Mouse (Mus musculus) stomach, postnatal 0 days (tissue): ENCODE results near the gene Zfp683. TPM values are rescaled to one million over a fixed set of nuclear protein-coding genes. Genes with fewer than 3 reads are reported as not detected.

Source experiments
- ATAC-seq: fragments of 200-750 bp; cut with Nextera tagmentation; 2 replicates; pipeline ENCODE4 v1.8.0; 2017; ENCODE audit not compliant: low FRiP score, low TSS enrichment
- DNase-seq: peaks from one replicate; pipeline ENCODE4 v3.0.0-alpha.2; 2016; ENCODE audit warnings: low spot score
- H3K27ac ChIP-seq: fragments of 300-500 bp; sonication (generic); replicated peaks from 2 replicates; pipeline ENCODE4 v1.5.1; 2014; ENCODE audit warnings: mild to moderate bottlenecking, control low read depth
- H3K27me3 ChIP-seq: fragments of 300-500 bp; sonication (generic); 2 replicates; pipeline ENCODE4 v1.6.1; 2014; ENCODE audit warnings: low read length; ENCODE audit not compliant: control insufficient read depth, insufficient read depth
- H3K36me3 ChIP-seq: fragments of 300-500 bp; sonication (generic); 2 replicates; pipeline ENCODE4 v1.6.1; 2014; ENCODE audit warnings: low read length, mixed read lengths; ENCODE audit not compliant: control insufficient read depth, insufficient read depth
- H3K4me1 ChIP-seq: fragments of 300-500 bp; sonication (generic); replicated peaks from 2 replicates; pipeline ENCODE4 v1.6.1; 2014; ENCODE audit warnings: antibody characterized with exemption; ENCODE audit not compliant: control insufficient read depth, insufficient read depth
- H3K4me2 ChIP-seq: fragments of 300-500 bp; sonication (generic); replicated peaks from 2 replicates; pipeline ENCODE4 v1.6.1; 2014; ENCODE audit warnings: low read depth, mild to moderate bottlenecking, control low read depth, moderate library complexity
- H3K4me3 ChIP-seq: fragments of 300-500 bp; sonication (generic); 2 replicates; pipeline ENCODE4 v1.5.1; 2014; ENCODE audit warnings: low read depth, low read length, control low read depth
- H3K9ac ChIP-seq: fragments of 300-500 bp; sonication (generic); 2 replicates; pipeline ENCODE4 v1.6.1; 2014; ENCODE audit warnings: mild to moderate bottlenecking, low read length, control low read depth, mixed read lengths
- H3K9me3 ChIP-seq: fragments of 300-500 bp; sonication (generic); 2 replicates; pipeline ENCODE4 v1.6.1; 2016; ENCODE audit warnings: low read length; ENCODE audit not compliant: control insufficient read depth
- CTCF ChIP-seq: IDR thresholded peaks from 2 replicates; pipeline ENCODE4 v1.5.1; 2016; ENCODE audit warnings: antibody characterized with exemption, low read depth, mild to moderate bottlenecking, moderate library complexity
- EP300 ChIP-seq: optimal IDR thresholded peaks from 2 replicates; pipeline ENCODE3; 2016; ENCODE audit warnings: antibody characterized with exemption
- whole genome bisulfite sequencing: fragments of 180-500 bp; shearing (Covaris S2); extraction: QIAGEN DNeasy Blood & Tissue Kit; methylation state at CpG from one replicate; pipeline ENCODE4 v1.1.7; 2014; 5-methylcytosine and 5-hydroxymethylcytosine counted together
- polyA plus RNA-seq: library from polyadenylated mRNA; unstranded; fragments of >200 nt; fragmentation: Nextera tagmentation; extraction: Ambion mirVana; gene quantifications from 2 replicates; pipeline ENCODE4 v1.2.1, GENCODE M21; 2015

The Zfp683 gene
- polyA plus RNA-seq, 1 experiment from 2014 or later, result not detected

DNA sequence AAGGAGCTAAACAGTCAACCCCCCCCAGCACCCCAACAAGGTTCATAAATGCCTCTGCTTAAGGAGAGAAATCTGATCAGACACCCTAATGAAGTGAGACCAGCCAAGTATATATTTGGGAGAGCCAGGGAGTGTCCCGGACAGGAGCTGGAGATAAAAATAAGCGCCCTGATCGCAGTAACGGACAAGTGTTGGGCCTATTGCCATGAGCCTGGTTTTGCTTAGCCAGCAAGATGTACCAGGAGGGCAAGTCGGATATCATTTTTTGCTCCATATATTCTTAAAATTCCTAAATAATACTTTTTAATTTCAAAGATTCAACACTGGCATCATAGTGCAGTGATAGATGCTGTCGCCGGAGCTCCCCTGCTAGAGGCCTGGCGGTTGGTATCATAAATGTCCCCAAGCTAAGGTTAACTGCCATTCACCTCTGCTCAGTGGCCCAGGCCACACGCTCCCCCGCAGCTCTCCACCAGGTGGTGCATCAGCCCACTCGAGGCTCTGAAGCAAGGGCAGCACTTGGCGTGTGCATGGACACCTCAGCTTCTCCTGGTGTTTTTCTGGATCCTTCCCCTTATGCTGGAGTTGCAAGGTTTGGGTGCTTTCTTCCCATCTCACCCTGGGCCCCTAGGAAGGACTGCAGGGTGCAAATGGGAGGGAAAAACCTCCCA, 40.6 kb upstream of the Zfp683 start:
- Histone ChIP-seq H3K9me3 (no peaks in the 10 kb centered on the region), H3K4me2 (no peak overlapping the region), H3K36me3 (no peaks in the 10 kb centered on the region), H3K27me3 (0 out of 2 replicates have a peak, but pooled peaks cover 6% of the 10 kb centered on the region), H3K27ac (no peak overlapping the region), H3K4me3 (no peak overlapping the region), H3K9ac (no peak overlapping the region), H3K4me1 (no peaks in the 10 kb centered on the region)
- no peak for TF ChIP-seq EP300
- TF ChIP-seq CTCF, result peak; percentile 63
- DNase-seq, result peak; percentile 45
- no peak for ATAC-seq
- 48% methylated on average over 12 of the region's 12 CpGs for WGBS

DNA sequence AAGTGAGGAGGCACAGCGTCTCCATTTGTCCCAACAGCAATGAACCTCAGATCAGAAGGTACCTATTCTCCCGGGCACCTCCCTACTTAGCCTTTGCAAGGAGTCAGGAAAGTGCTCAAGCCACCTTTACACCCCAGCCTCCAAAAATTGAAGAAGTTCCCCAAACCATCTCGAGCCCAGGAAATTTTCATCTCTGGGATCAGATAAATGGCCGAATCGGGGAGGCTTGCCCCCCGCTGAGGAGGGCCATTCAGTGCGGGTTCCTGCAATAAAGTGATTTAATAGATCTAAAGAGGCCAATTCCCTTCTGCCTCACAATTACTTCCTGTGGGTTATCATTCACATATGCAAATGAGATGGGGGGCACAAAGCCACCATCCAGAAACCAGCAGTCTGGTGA, 37.4 kb upstream of the Zfp683 start:
- no peaks in the 10 kb centered on the region for H3K4me1 ChIP-seq
- no peak overlapping the region for H3K9ac ChIP-seq
- H3K9me3 ChIP-seq, result no peaks in the 10 kb centered on the region
- no peak overlapping the region for H3K27ac ChIP-seq
- H3K4me3 ChIP-seq, result no peak overlapping the region
- ATAC-seq (no peak), DNase-seq (no peak)
- no peak overlapping the region for H3K4me2 ChIP-seq
- WGBS, result 17% methylated on average over 7 of the region's 7 CpGs
- TF ChIP-seq CTCF (no peak), EP300 (no peak)
- H3K27me3 ChIP-seq, result peaks cover 15% of the 10 kb centered on the region; the same call in 1 of the 2 replicates
- no peaks in the 10 kb centered on the region for H3K36me3 ChIP-seq

DNA sequence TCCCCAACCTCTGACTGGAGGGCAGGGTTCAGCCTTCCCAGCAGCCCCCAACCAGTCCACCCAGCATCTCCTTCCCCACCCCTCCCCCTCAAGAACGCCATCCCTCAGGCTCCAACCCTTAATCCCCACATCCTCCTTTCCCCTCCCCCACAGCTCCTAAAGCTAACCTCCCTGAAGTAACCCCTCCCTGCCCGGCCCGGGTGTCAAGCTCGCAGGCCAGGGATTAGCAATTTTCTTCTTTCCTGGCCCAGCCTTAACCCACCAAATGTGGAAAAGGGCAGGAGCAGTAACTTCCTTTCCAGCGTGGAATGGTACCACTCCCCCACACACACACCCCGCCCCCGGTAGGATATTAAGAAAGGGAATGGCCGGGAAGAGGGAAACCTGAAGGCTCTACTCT, 36.9 kb upstream of the Zfp683 start:
- no peaks in the 10 kb centered on the region for H3K36me3 ChIP-seq
- WGBS, result 3% methylated on average over 8 of the region's 8 CpGs

DNA sequence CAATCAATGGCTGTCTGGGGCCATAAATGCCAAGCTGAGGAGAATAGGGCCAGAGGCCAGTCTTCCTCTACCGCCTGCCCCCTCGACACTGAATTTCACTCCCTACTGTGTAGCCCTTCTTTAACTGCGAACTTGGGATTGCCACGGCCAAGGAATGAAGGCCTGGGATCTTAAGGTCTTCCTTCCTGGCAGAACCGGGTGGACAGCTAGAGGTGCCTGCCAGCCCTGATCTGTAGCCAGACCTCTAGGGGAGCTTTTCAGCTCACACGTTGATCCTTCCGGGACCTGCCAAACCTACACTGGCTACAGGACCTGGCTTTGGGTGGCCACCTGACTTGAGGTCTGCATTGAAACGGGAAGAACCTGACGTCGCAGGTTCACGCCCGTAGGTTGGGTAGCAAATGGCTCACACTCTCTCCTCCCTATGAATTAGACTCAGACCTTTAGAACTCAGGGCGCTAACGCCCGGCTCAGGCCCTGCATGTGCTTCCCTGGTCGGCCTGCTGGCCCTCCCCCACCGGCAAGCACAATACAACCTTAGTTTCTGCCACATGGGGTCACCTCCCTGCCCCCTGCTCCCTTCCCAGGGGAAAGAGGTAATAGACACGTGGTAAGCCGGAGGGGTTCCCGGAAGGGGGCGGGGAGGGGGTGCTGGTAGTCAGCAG, 36.3 kb upstream of the Zfp683 start:
- ATAC-seq, result no peak
- DNase-seq, result no peak

More for the DNA sequence above, 36.9 kb upstream of the Zfp683 start:
- Histone ChIP-seq H3K27me3 (peaks cover 15% of the 10 kb centered on the region; the same call in 1 of the 2 replicates), H3K4me1 (no peaks in the 10 kb centered on the region), H3K4me3 (no peak overlapping the region), H3K9ac (no peak overlapping the region), H3K4me2 (no peak overlapping the region), H3K9me3 (no peaks in the 10 kb centered on the region), H3K27ac (no peak overlapping the region)
- DNase-seq (no peak), ATAC-seq (no peak)
- no peak for TF ChIP-seq EP300
- TF ChIP-seq CTCF, result no peak

DNA sequence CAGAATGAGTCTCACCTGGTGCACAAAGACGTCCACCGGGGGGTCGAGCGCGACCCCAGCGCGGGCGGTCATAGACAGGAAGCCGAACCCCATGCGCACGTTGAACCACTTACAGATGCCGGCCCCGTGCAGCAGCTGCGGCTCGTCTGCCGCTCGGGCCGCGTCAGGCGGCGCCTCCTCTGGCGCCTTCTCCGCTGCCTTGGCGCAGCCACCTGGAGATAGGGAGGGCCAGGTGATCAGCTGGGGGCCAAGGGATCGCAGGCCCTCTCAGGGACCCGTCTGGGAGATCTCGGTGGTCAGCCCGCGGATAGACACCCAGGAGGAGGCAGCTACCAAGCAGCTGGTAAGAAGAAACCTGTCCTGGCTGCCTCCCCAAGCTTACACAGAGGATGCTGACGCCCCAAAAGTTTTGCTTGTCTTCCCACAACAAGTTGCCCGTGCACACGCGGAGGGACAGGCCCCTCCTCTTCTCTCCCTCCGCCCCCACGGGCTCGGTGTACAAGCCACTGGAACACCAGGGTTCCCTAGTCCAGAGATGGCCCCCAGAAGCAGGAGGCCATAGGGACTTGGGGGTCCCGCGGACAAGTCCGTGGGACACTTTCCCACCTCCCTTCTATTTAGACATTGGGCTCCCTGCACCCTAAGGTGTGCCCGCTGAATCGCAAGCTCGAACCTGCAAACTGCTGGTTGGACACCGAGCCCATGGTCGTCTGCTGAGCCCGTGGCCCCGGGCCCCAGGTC, 35.4 kb upstream of the Zfp683 start:
- Histone ChIP-seq H3K9me3 (no peaks in the 10 kb centered on the region), H3K27ac (no peak overlapping the region), H3K4me2 (no peak overlapping the region), H3K4me3 (no peak overlapping the region), H3K4me1 (no peaks in the 10 kb centered on the region), H3K27me3 (peaks cover 15% of the 10 kb centered on the region; the same call in 1 of the 2 replicates), H3K9ac (no peak overlapping the region), H3K36me3 (no peaks in the 10 kb centered on the region)
- DNase-seq (no peak), ATAC-seq (no peak)
- TF ChIP-seq EP300 (no peak), CTCF (no peak)
- WGBS, result 1% methylated on average over 46 of the region's 46 CpGs

More for the DNA sequence above, 36.3 kb upstream of the Zfp683 start:
- no peaks in the 10 kb centered on the region for H3K4me1 ChIP-seq
- 10% methylated on average over 21 of the region's 21 CpGs for WGBS
- no peak overlapping the region for H3K27ac ChIP-seq
- peaks cover 15% of the 10 kb centered on the region; the same call in 1 of the 2 replicates for H3K27me3 ChIP-seq
- no peak overlapping the region for H3K9ac ChIP-seq
- TF ChIP-seq EP300, result no peak
- TF ChIP-seq CTCF, result no peak
- no peak overlapping the region for H3K4me3 ChIP-seq
- H3K4me2 ChIP-seq, result no peak overlapping the region
- no peaks in the 10 kb centered on the region for H3K9me3 ChIP-seq
- no peaks in the 10 kb centered on the region for H3K36me3 ChIP-seq
